Mouse (Mus musculus) hindbrain, embryonic 12.5 days (tissue): ENCODE data around the gene Fchsd2. TPM values are rescaled to one million over a fixed set of nuclear protein-coding genes. Genes with fewer than 3 reads are reported as not detected.

ENCODE experiments used
- ATAC-seq: fragments of 200-750 bp; cut with Nextera tagmentation; 2 replicates; pipeline ENCODE4 v1.8.0; 2017; ENCODE audit warnings: moderate TSS enrichment; ENCODE audit not compliant: low FRiP score
- H3K27ac ChIP-seq: fragments of 300-500 bp; sonication (generic); 2 replicates; pipeline ENCODE4 v1.5.1; 2016; ENCODE audit warnings: mild to moderate bottlenecking
- H3K27me3 ChIP-seq: fragments of 300-500 bp; sonication (generic); 2 replicates; pipeline ENCODE4 v1.6.1; 2016; ENCODE audit warnings: mild to moderate bottlenecking
- H3K36me3 ChIP-seq: fragments of 300-500 bp; sonication (generic); 2 replicates; pipeline ENCODE4 v1.6.1; 2016; ENCODE audit warnings: mild to moderate bottlenecking
- H3K4me1 ChIP-seq: fragments of 300-500 bp; sonication (generic); 2 replicates; pipeline ENCODE4 v1.6.1; 2016
- H3K4me2 ChIP-seq: fragments of 300-500 bp; sonication (generic); replicated peaks from 2 replicates; pipeline ENCODE4 v1.6.1; 2016; ENCODE audit warnings: mild to moderate bottlenecking
- H3K4me3 ChIP-seq: fragments of 300-500 bp; sonication (generic); 2 replicates; pipeline ENCODE4 v1.5.1; 2016; ENCODE audit warnings: mild to moderate bottlenecking
- H3K9ac ChIP-seq: fragments of 300-500 bp; sonication (generic); 2 replicates; pipeline ENCODE4 v1.6.1; 2016; ENCODE audit warnings: mild to moderate bottlenecking, moderate library complexity
- H3K9me3 ChIP-seq: fragments of 300-500 bp; sonication (generic); replicated peaks from 2 replicates; pipeline ENCODE4 v1.6.1; 2016; ENCODE audit warnings: mild to moderate bottlenecking
- WGBS: fragments of 180-500 bp; shearing (Covaris S2); methylation state at CpG from one replicate; pipeline ENCODE4 v1.1.7; 2016; 5-methylcytosine and 5-hydroxymethylcytosine counted together
- polyA plus RNA-seq: library from polyadenylated mRNA; unstranded; fragments of >200 nt; fragmentation: Nextera tagmentation; extraction: Ambion mirVana; gene quantifications from 2 replicates; pipeline ENCODE4 v1.2.1, GENCODE M21; 2016

Gene Fchsd2
- polyA plus RNA-seq, 1 experiment from 2014 or later = 40.0 TPM

GRCm38 (mm10) chr7:101286891-101287290 is 194.2 kb downstream of the Fchsd2 start:
- Histone ChIP-seq H3K27me3 (no peaks in the 10 kb centered on the region), H3K9me3 (no peaks in the 10 kb centered on the region), H3K4me1 (no peaks in the 10 kb centered on the region), H3K4me3 (no peak overlapping the region), H3K9ac (no peak overlapping the region), H3K4me2 (no peak overlapping the region), H3K36me3 (peaks cover 32% of the 10 kb centered on the region), H3K27ac (no peak overlapping the region)
- WGBS = 81% methylated on average over 4 of the region's 4 CpGs
- ATAC-seq = no peak

DNA sequence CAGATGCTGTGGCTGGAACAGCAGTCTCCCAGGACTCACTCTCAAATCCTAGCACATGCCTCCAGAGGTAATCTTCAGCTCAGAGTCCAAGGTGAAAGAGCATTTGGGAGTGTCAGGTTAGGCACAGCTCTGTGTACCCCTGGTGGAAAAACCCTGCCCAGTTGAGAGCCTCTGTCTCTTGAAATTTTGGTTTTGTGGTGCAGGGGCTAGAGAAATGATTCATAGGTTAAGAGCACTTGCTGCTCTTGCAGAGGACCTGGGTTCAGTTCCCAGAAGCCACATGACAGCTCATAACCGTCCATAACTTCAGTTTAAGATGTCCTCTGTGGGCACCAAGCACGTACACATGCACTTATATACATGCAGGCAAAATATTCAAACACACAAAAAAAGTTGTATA is 195.2 kb downstream of the Fchsd2 start:
- Histone ChIP-seq H3K36me3 (peaks cover 23% of the 10 kb centered on the region), H3K4me1 (no peaks in the 10 kb centered on the region), H3K4me3 (no peak overlapping the region), H3K9ac (no peak overlapping the region), H3K9me3 (no peaks in the 10 kb centered on the region), H3K4me2 (no peak overlapping the region), H3K27ac (no peak overlapping the region), H3K27me3 (no peaks in the 10 kb centered on the region)
- WGBS = 86% methylated on average over 2 of the region's 2 CpGs
- ATAC-seq = no peak

GRCm38 (mm10) chr7:101288436-101288835 is 195.8 kb downstream of the Fchsd2 start:
- Histone ChIP-seq H3K9me3 (no peaks in the 10 kb centered on the region), H3K9ac (no peak overlapping the region), H3K36me3 (peaks cover 17% of the 10 kb centered on the region), H3K27me3 (no peaks in the 10 kb centered on the region), H3K4me1 (no peaks in the 10 kb centered on the region), H3K4me2 (no peak overlapping the region), H3K4me3 (no peak overlapping the region), H3K27ac (no peak overlapping the region)
- WGBS = 39% methylated on average over 4 of the region's 4 CpGs
- no peak for ATAC-seq

GRCm38 (mm10) chr7:101290401-101290800 is 197.7 kb downstream of the Fchsd2 start:
- Histone ChIP-seq H3K9me3 (no peaks in the 10 kb centered on the region), H3K27me3 (no peaks in the 10 kb centered on the region), H3K36me3 (peaks cover 15% of the 10 kb centered on the region; the same call in 1 of the 2 replicates), H3K4me2 (no peak overlapping the region), H3K27ac (no peak overlapping the region), H3K4me3 (no peak overlapping the region), H3K4me1 (no peaks in the 10 kb centered on the region), H3K9ac (no peak overlapping the region)
- WGBS = 92% methylated on average over 10 of the region's 10 CpGs
- no peak for ATAC-seq

- WGBS = 87% methylated on average over 5 of the region's 5 CpGs
- Histone ChIP-seq H3K9me3 (no peaks in the 10 kb centered on the region), H3K9ac (no peak overlapping the region), H3K4me2 (no peak overlapping the region), H3K4me3 (no peak overlapping the region), H3K27ac (no peak overlapping the region), H3K36me3 (peaks cover 12% of the 10 kb centered on the region; the same call in 1 of the 2 replicates), H3K4me1 (peaks cover 2% of the 10 kb centered on the region; the same call in 1 of the 2 replicates), H3K27me3 (no peaks in the 10 kb centered on the region)
- ATAC-seq = no peak
Observed at GRCm38 (mm10) chr7:101291211-101291610, 198.5 kb downstream of the Fchsd2 start.

GRCm38 (mm10) chr7:101291641-101292040 is 199.0 kb downstream of the Fchsd2 start:
- Histone ChIP-seq H3K36me3 (peaks cover 12% of the 10 kb centered on the region; the same call in 1 of the 2 replicates), H3K9me3 (no peaks in the 10 kb centered on the region), H3K9ac (no peak overlapping the region), H3K4me2 (no peak overlapping the region), H3K4me1 (peaks cover 6% of the 10 kb centered on the region; the same call in 1 of the 2 replicates), H3K4me3 (no peak overlapping the region), H3K27ac (no peak overlapping the region), H3K27me3 (no peaks in the 10 kb centered on the region)
- ATAC-seq = no peak
- WGBS = 91% methylated on average over 8 of the region's 8 CpGs

- Histone ChIP-seq H3K27me3 (0 out of 2 replicates have a peak, but pooled peaks cover 3% of the 10 kb centered on the region), H3K9me3 (no peaks in the 10 kb centered on the region), H3K4me2 (no peak overlapping the region), H3K27ac (no peak overlapping the region), H3K36me3 (peaks cover 12% of the 10 kb centered on the region; the same call in 1 of the 2 replicates), H3K4me3 (no peak overlapping the region), H3K9ac (no peak overlapping the region), H3K4me1 (peaks cover 10% of the 10 kb centered on the region)
- 72% methylated on average over 4 of the region's 4 CpGs for WGBS
- ATAC-seq = no peak
Observed at GRCm38 (mm10) chr7:101292086-101292485, 199.4 kb downstream of the Fchsd2 start.

GRCm38 (mm10) chr7:101292696-101293095 is 200.0 kb downstream of the Fchsd2 start:
- Histone ChIP-seq H3K4me2 (no peak overlapping the region), H3K4me1 (peaks cover 11% of the 10 kb centered on the region), H3K27ac (no peak overlapping the region), H3K27me3 (peaks cover 8% of the 10 kb centered on the region), H3K36me3 (peaks cover 12% of the 10 kb centered on the region; the same call in 1 of the 2 replicates), H3K9ac (no peak overlapping the region), H3K4me3 (no peak overlapping the region), H3K9me3 (no peaks in the 10 kb centered on the region)
- 93% methylated on average over 1 of the region's 1 CpGs for WGBS
- ATAC-seq = no peak

DNA sequence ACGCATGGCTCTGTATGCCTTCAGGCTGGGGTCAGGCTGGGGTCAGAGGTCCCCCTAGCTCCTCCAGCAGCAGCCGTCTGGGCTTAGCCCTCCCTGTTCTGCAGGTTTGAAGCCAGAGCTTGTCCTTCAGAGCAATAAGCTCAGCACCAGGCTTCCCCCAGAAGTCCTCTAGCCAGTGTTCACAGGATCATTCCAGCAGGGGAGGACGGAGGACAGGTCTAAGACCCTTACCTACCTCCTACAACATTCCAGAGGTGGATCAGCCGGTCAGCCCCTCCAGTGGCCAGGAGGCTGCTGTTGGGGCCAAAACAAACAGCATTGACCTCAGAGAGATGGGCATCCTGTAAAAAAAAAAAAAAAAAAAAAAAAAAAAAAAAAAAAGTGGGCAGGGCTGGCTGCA is 200.5 kb downstream of the Fchsd2 start:
- Histone ChIP-seq H3K4me1 (peaks cover 11% of the 10 kb centered on the region), H3K4me3 (no peak overlapping the region), H3K36me3 (peaks cover 12% of the 10 kb centered on the region; the same call in 1 of the 2 replicates), H3K27ac (no peak overlapping the region), H3K9ac (no peak overlapping the region), H3K4me2 (no peak overlapping the region), H3K27me3 (peaks cover 13% of the 10 kb centered on the region), H3K9me3 (no peaks in the 10 kb centered on the region)
- 58% methylated on average over 4 of the region's 4 CpGs for WGBS
- ATAC-seq = no peak

GRCm38 (mm10) chr7:101293611-101294010 is 200.9 kb downstream of the Fchsd2 start:
- Histone ChIP-seq H3K9me3 (no peaks in the 10 kb centered on the region), H3K27me3 (peaks cover 13% of the 10 kb centered on the region), H3K9ac (no peak overlapping the region), H3K4me2 (no peak overlapping the region), H3K4me1 (peaks cover 11% of the 10 kb centered on the region), H3K36me3 (peaks cover 12% of the 10 kb centered on the region; the same call in 1 of the 2 replicates), H3K4me3 (no peak overlapping the region), H3K27ac (no peak overlapping the region)
- ATAC-seq = no peak
- 42% methylated on average over 4 of the region's 4 CpGs for WGBS

DNA sequence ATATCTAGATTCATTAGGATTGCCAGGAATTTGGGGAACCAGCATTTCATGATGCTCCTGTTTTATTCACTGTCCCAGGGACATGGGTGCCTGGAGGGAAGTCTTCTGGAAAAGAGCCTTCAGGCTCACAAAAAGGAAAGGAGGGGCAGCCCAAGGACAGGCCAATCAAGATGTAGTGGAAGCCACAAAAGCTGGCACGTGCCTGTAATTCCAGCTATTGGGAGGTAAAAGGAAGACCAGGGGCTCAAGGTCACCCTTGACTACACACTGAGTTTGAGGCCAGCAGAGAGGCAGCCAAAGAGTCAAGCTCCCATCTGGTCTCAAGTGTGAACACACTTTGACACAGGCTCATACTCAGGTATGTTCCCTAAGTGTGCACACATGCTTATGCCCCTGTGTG is 202.8 kb downstream of the Fchsd2 start:
- no peak for ATAC-seq
- no peak overlapping the region for H3K4me2 ChIP-seq
- peaks cover 11% of the 10 kb centered on the region for H3K4me1 ChIP-seq
- peaks cover 28% of the 10 kb centered on the region for H3K27me3 ChIP-seq
- no peak overlapping the region for H3K27ac ChIP-seq
- no peaks in the 10 kb centered on the region for H3K9me3 ChIP-seq
- H3K4me3 ChIP-seq = no peak overlapping the region
- 60% methylated on average over 1 of the region's 1 CpGs for WGBS
- H3K36me3 ChIP-seq = peaks cover 3% of the 10 kb centered on the region; the same call in 1 of the 2 replicates
- no peak overlapping the region for H3K9ac ChIP-seq

DNA sequence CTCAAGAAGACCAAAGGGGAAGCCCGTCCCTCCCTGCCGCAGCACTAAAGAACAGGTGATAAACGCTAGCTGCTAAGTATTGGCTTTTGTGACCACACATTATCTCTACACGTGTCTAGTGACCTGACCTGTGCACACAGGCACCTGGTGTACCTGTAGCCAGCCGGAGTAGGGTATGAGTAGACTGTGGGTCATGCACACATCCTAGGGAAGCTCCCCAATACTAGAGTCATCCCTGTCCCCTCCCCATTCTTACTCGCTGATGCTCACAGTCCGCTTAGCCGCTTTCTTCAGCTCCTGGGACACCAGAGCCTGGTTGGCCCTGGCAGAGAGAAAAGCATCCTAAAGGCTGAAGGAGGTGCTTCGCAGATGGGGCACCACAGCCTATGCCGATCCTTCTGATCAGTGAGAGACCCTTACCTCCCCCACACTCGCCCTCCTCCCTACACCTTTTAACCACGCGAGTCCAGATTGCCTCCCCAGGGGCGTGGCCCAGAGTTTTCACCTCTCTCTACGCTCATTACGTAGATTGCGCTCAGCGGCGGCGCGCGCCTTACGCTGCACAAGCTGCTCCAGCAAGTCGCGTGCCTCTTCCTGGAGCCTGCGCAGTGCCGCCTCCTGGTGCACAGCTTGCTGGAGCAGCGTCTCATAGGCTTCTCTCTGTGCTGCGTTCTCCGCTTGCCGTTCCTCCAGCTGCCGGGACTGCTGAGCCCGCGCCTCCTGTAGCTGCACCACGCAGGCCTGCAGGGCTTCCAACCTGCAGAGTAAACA is 203.8 kb downstream of the Fchsd2 start:
- Histone ChIP-seq H3K9me3 (no peaks in the 10 kb centered on the region), H3K4me1 (peaks cover 15% of the 10 kb centered on the region), H3K4me2 (peak overlapping the region; percentile 63), H3K36me3 (no peaks in the 10 kb centered on the region), H3K27ac (0 out of 2 replicates have a peak overlapping the region, but pooled peaks have one; percentile 17), H3K27me3 (peaks cover 31% of the 10 kb centered on the region), H3K4me3 (peak overlapping the region; percentile 29), H3K9ac (peak overlapping the region; percentile 61)
- 11% methylated on average over 35 of the region's 35 CpGs for WGBS
- peak; percentile 81 for ATAC-seq

GRCm38 (mm10) chr7:101297023-101297405 is 204.4 kb downstream of the Fchsd2 start:
- peak overlapping the region; percentile 29 for H3K4me3 ChIP-seq
- H3K27me3 ChIP-seq = peaks cover 31% of the 10 kb centered on the region
- peak overlapping the region; percentile 61 for H3K9ac ChIP-seq
- H3K27ac ChIP-seq = 0 out of 2 replicates have a peak overlapping the region, but pooled peaks have one; percentile 17
- 24% methylated on average over 8 of the region's 8 CpGs for WGBS
- no peak for ATAC-seq
- H3K36me3 ChIP-seq = no peaks in the 10 kb centered on the region
- H3K4me2 ChIP-seq = peak overlapping the region; percentile 63
- H3K4me1 ChIP-seq = peaks cover 15% of the 10 kb centered on the region
- H3K9me3 ChIP-seq = no peaks in the 10 kb centered on the region
